9 mouse cellular contexts compared by ENCODE assay signal in the genomic region with DNA sequence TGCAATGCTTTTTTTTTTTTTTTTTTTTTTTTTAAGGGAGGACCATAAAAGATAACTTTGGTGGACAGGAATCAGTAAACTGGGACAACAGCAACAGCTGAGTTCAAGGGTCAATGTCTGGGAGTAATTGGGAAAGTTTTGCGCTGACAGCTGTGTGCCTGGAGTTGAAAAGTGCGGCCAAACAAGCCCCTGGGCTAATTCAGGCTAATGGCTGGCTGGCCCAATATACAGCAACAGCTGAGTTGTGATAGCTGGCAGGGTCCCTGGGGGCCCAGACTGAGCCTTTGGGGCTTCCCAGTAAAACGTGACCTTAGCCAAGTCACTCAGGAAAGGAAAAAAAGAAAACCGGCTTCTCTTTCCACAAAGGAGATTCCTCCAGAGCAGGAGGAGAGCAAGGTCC. TPM values are rescaled to one million over a fixed set of nuclear protein-coding genes. Genes with fewer than 3 reads are reported as not detected.
DNase-seq lines count a peak whose midpoint lies in the region; ATAC-seq lines count a peak whose summit lies in the region.
"Had no signal": no experiment of that assay in that cellular context is flagged by ENCODE, and none has a peak within 500 bp of the region (broad histone marks: within the 10 kb centered on the region; RNA-seq: fewer than 3 reads in every experiment).

No protein-coding gene starts in this region.

- peaks cover 7% of the 10 kb centered on the region; the same call in 1 of the 2 replicates for H3K4me1 ChIP-seq in lung, embryonic 16.5 days (replicated peaks; ENCODE audit: control insufficient read depth, insufficient read depth, low read length)
- peaks cover 8% of the 10 kb centered on the region for H3K4me1 ChIP-seq in heart, embryonic 12.5 days (replicated peaks)
- H3K4me1 ChIP-seq in stomach, embryonic 16.5 days (ENCODE audit: control insufficient read depth, insufficient read depth, low read length), result peaks cover 15% of the 10 kb centered on the region; the same call in 1 of the 2 replicates

- no peak for DNase-seq in lung, postnatal 36 days
- peak; percentile 74 for DNase-seq in kidney, postnatal 14 days
- no peak for DNase-seq in urinary bladder, postnatal 25 days (ENCODE audit: low spot score)
- DNase-seq in right cerebral cortex, postnatal 25 days, result no peak
- no peak for DNase-seq in spleen, postnatal 4 days (ENCODE audit: low spot score in 2 of 2)

- H3K4me2 ChIP-seq in lung, embryonic 16.5 days (ENCODE audit: low read depth, low read length), result peak overlapping the region; percentile 91
- H3K4me2 ChIP-seq in heart, embryonic 12.5 days, result peak overlapping the region; percentile 84
- peak overlapping the region; percentile 91 for H3K4me2 ChIP-seq in stomach, embryonic 16.5 days (ENCODE audit: low read depth, low read length)

- H3K9ac ChIP-seq in lung, embryonic 16.5 days (ENCODE audit: low read length), result no peak overlapping the region
- peak overlapping the region; percentile 79; the same call in 1 of the 2 replicates for H3K9ac ChIP-seq in heart, embryonic 12.5 days
- H3K9ac ChIP-seq in stomach, embryonic 16.5 days (ENCODE audit: low read length), result peak overlapping the region; percentile 90

- no peaks in the 10 kb centered on the region for H3K36me3 ChIP-seq in lung, embryonic 16.5 days (ENCODE audit: control insufficient read depth, insufficient read depth, low read length)
- no peaks in the 10 kb centered on the region for H3K36me3 ChIP-seq in heart, embryonic 12.5 days
- H3K36me3 ChIP-seq in stomach, embryonic 16.5 days (ENCODE audit: control insufficient read depth, insufficient read depth, low read length), result no peaks in the 10 kb centered on the region
- H3K36me3 ChIP-seq: neural tube, embryonic 12.5 days had no signal

- H3K4me3 ChIP-seq in lung, embryonic 16.5 days (ENCODE audit: low read length), result no peak overlapping the region
- peak overlapping the region; percentile 62 for H3K4me3 ChIP-seq in heart, embryonic 12.5 days
- H3K4me3 ChIP-seq in stomach, embryonic 16.5 days (replicated peaks; ENCODE audit: low read length), result 0 out of 2 replicates have a peak overlapping the region, but pooled peaks have one; percentile 74

- WGBS in lung, embryonic 16.5 days, result 38% methylated on average over 4 of the region's 4 CpGs
- WGBS in heart, embryonic 12.5 days, result 16% methylated on average over 4 of the region's 4 CpGs
- 42% methylated on average over 4 of the region's 4 CpGs for whole genome bisulfite sequencing in stomach, embryonic 16.5 days

- no peak for ATAC-seq in lung, embryonic 16.5 days (ENCODE audit: low read depth)
- no peak for ATAC-seq in heart, embryonic 12.5 days (ENCODE audit: insufficient number of reproducible peaks, low FRiP score)
- no peak for ATAC-seq in stomach, embryonic 16.5 days (ENCODE audit: insufficient read depth, low FRiP score)

- no peaks in the 10 kb centered on the region for H3K9me3 ChIP-seq in lung, embryonic 16.5 days (ENCODE audit: control insufficient read depth, low read length)
- no peaks in the 10 kb centered on the region for H3K9me3 ChIP-seq in heart, embryonic 12.5 days (replicated peaks)
- H3K9me3 ChIP-seq in stomach, embryonic 16.5 days (replicated peaks; ENCODE audit: control insufficient read depth, low read length), result no peaks in the 10 kb centered on the region
- H3K9me3 ChIP-seq: neural tube, embryonic 12.5 days had no signal

- peaks cover 5% of the 10 kb centered on the region; the same call in 1 of the 2 replicates for H3K27me3 ChIP-seq in lung, embryonic 16.5 days (ENCODE audit: control insufficient read depth, insufficient read depth, low read depth, low read length)
- peaks cover 32% of the 10 kb centered on the region for H3K27me3 ChIP-seq in heart, embryonic 12.5 days (replicated peaks)
- no peaks in the 10 kb centered on the region for H3K27me3 ChIP-seq in stomach, embryonic 16.5 days (ENCODE audit: control insufficient read depth, insufficient read depth, low read length)

- H3K27ac ChIP-seq in lung, embryonic 16.5 days (ENCODE audit: low read length), result peak overlapping the region; percentile 90
- H3K27ac ChIP-seq in heart, embryonic 12.5 days (ENCODE audit: poor library complexity, severe bottlenecking), result peak overlapping the region; percentile 85
- peak overlapping the region; percentile 90 for H3K27ac ChIP-seq in stomach, embryonic 16.5 days (ENCODE audit: low read length)
- H3K27ac ChIP-seq: neural tube, embryonic 12.5 days had no signal

RNA-seq across cellular contexts. Expression of gene Ramp2, which starts 0.8 kb away (rescaled TPM):
- polyA plus RNA-seq in lung, embryonic 16.5 days (2015; fragmentation: Nextera tagmentation; extraction: Ambion mirVana), result 312 and 337 TPM in 2 replicates
- 233 and 245 TPM in 2 replicates for polyA plus RNA-seq in heart, embryonic 12.5 days (2016; fragmentation: Nextera tagmentation; extraction: Ambion mirVana)
- 95.8 and 106 TPM in 2 replicates for polyA plus RNA-seq in stomach, embryonic 16.5 days (2015; fragmentation: Nextera tagmentation; extraction: Ambion mirVana)

RNA-seq across cellular contexts. Expression of gene Vps25, which starts 8.4 kb away (rescaled TPM):
- 132 and 135 TPM in 2 replicates for polyA plus RNA-seq in lung, embryonic 16.5 days (2015; fragmentation: Nextera tagmentation; extraction: Ambion mirVana)
- polyA plus RNA-seq in heart, embryonic 12.5 days (2016; fragmentation: Nextera tagmentation; extraction: Ambion mirVana), result 98.8 and 101 TPM in 2 replicates
- 133 and 141 TPM in 2 replicates for polyA plus RNA-seq in stomach, embryonic 16.5 days (2015; fragmentation: Nextera tagmentation; extraction: Ambion mirVana)

RNA-seq across cellular contexts. Expression of gene Wnk4, which starts 15.3 kb away (rescaled TPM):
- 5.3 and 5.8 TPM in 2 replicates for polyA plus RNA-seq in lung, embryonic 16.5 days (2015; fragmentation: Nextera tagmentation; extraction: Ambion mirVana)
- 14.0 TPM in 2 replicates for polyA plus RNA-seq in heart, embryonic 12.5 days (2016; fragmentation: Nextera tagmentation; extraction: Ambion mirVana)
- 23.5 and 28.0 TPM in 2 replicates for polyA plus RNA-seq in stomach, embryonic 16.5 days (2015; fragmentation: Nextera tagmentation; extraction: Ambion mirVana)

RNA-seq across cellular contexts. Expression of gene Ezh1, which starts 18.8 kb away (rescaled TPM):
- polyA plus RNA-seq in lung, embryonic 16.5 days (2015; fragmentation: Nextera tagmentation; extraction: Ambion mirVana), result 19.4 and 20.8 TPM in 2 replicates
- polyA plus RNA-seq in heart, embryonic 12.5 days (2016; fragmentation: Nextera tagmentation; extraction: Ambion mirVana), result 14.9 and 16.1 TPM in 2 replicates
- polyA plus RNA-seq in stomach, embryonic 16.5 days (2015; fragmentation: Nextera tagmentation; extraction: Ambion mirVana), result 18.5 and 21.8 TPM in 2 replicates

RNA-seq across cellular contexts. Expression of gene Cntd1, which starts 33.7 kb away (rescaled TPM):
- 1.9 and 3.2 TPM in 2 replicates for polyA plus RNA-seq in lung, embryonic 16.5 days (2015; fragmentation: Nextera tagmentation; extraction: Ambion mirVana)
- polyA plus RNA-seq in heart, embryonic 12.5 days (2016; fragmentation: Nextera tagmentation; extraction: Ambion mirVana), result 0.81 and 1.5 TPM in 2 replicates
- polyA plus RNA-seq in stomach, embryonic 16.5 days (2015; fragmentation: Nextera tagmentation; extraction: Ambion mirVana), result 0.70 and 1.2 TPM in 2 replicates
